Mouse (Mus musculus): Measurements from ENCODE around the gene Lrrc29. TPM values are rescaled to one million over a fixed set of nuclear protein-coding genes. Genes with fewer than 3 reads are reported as not detected.

The Lrrc29 gene
- polyA plus RNA-seq, 1 experiment = 1.6 TPM

DNA sequence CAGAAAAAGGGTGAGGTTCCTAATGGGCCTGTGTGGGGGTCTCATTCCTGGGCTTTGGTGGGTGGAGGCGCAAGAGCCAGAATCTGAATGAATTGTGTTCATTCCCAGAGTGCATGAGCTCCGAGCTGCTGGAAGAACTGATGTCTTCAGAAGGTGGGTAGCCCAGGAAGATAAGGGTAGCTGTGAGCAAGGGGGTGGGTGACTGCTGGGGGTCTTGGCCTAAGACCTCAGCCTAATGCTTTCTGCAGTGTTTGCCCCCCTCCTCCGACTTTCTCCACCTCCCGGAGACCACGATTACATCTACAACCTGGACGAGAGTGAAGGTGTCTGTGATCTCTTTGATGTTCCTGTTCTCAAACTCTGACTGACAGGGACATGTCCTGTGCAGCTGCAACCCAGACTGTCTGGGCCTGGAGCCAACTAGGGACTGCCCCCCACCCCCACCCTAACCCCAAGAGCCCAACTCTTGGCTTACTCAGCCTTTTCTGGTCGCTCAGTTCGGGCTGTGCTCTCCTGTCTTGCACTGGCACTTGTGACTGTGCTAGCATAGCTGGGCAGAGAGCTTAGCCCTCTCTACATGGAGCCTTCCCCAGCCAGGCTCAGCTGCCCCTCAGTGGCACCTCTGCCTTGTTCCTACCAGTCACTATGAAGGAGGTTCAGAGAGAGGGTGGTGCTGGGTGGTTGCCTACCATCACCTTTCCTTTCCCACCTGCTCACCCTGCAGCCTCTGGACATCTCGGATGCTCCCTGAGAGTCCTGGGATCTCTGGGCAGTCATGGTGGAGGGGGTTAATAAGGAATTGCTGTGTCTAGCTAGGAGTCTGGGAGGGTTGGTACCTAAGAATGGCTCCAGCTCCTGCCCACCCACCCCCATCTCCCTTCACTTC lies 21.5 kb downstream of the Lrrc29 start:
- Histone ChIP-seq H3K4me1 (ENCODE audit: control insufficient read depth, insufficient read depth, low read length) (peaks cover 10% of the 10 kb centered on the region), H3K4me3 (ENCODE audit: insufficient read depth, low read length) (no peak overlapping the region), H3K27ac (ENCODE audit: insufficient read depth, low read length) (peak overlapping the region; percentile 14; the same call in 1 of the 2 replicates)
- no peak for TF ChIP-seq CTCF (IDR thresholded peaks at IDR 0.05; ENCODE audit: borderline replicate concordance, insufficient read depth, low read length)
- no peak; the same call in 1 of the 2 replicates for TF ChIP-seq POLR2A (IDR thresholded peaks at IDR 0.05; ENCODE audit: low read depth, low read length)

DNA sequence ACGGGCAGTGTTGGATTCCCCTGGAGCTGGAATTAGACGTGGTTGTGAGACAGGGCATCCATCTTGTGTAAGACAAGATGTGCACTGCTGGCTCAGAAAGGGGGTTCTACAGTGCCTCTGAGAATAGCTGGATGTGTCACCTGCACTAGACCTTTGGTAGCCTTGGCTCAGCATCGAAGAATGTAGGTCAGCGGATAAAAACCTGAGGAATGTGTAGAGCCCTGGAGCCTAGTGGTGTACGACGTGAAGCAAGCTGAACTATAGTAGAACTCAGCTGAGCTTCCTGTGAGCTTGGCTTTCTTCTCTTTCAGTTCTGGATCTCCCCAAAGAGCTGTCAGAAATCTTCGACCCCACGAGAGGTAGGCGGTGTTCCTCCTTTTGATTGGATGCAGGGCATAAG lies 22.2 kb downstream of the Lrrc29 start:
- H3K4me1 ChIP-seq (ENCODE audit: control insufficient read depth, insufficient read depth, low read length) = peaks cover 10% of the 10 kb centered on the region
- peak overlapping the region; percentile 14; the same call in 1 of the 2 replicates for H3K27ac ChIP-seq (ENCODE audit: insufficient read depth, low read length)
- H3K4me3 ChIP-seq (ENCODE audit: insufficient read depth, low read length) = no peak overlapping the region

DNA sequence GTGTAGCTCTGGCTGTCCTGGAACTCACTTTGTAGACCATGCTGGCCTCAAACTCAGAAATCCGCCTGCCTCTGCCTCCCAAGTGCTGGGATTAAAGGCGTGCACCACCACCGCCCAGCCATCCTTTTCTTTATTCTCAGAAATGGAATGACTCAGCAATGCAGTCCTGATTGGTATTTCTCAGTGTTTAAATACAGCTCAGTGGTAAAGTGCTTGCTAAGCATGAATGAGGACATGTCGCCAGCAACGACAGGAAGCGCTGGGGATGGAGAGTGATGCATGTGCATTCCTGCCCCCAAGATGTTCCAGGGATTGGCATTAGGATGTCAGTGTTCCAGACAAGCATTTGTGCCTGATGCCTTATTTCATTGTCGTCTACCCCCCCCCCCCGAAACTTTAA lies 22.7 kb downstream of the Lrrc29 start:
- H3K4me3 ChIP-seq (ENCODE audit: insufficient read depth, low read length) = no peak overlapping the region
- TF ChIP-seq POLR2A (IDR thresholded peaks at IDR 0.05; ENCODE audit: low read depth, low read length) = no peak
- no peak for TF ChIP-seq CTCF (IDR thresholded peaks at IDR 0.05; ENCODE audit: borderline replicate concordance, insufficient read depth, low read length)
- H3K27ac ChIP-seq (ENCODE audit: insufficient read depth, low read length) = peak overlapping the region; percentile 14; the same call in 1 of the 2 replicates
- H3K4me1 ChIP-seq (ENCODE audit: control insufficient read depth, insufficient read depth, low read length) = peaks cover 10% of the 10 kb centered on the region

More for the DNA sequence above, 22.2 kb downstream of the Lrrc29 start:
- TF ChIP-seq CTCF (IDR thresholded peaks at IDR 0.05; ENCODE audit: borderline replicate concordance, insufficient read depth, low read length) = no peak
- TF ChIP-seq POLR2A (IDR thresholded peaks at IDR 0.05; ENCODE audit: low read depth, low read length) = 0 out of 2 replicates have a peak, but pooled peaks have one; percentile 2

DNA sequence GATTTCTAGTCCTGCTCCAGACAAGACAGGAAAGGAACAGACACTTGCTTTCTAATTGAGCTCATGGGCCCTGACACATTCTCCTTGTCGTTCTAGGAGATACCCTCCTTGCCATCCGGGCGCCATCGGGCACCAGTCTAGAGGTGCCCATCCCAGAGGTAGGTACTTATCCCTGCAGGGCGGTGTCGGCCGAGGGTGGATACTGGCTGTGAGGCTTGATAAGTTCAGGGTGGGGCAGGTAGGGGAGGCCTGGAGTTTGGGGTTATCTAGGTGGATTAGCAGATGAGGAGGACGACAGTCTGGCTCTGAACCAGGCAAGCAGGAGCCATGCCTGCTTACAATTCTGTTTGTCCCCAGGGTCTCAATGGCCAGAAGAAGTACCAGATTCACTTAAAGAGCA lies 26.1 kb downstream of the Lrrc29 start:
- no peak for TF ChIP-seq POLR2A (IDR thresholded peaks at IDR 0.05; ENCODE audit: low read depth, low read length)
- TF ChIP-seq CTCF (IDR thresholded peaks at IDR 0.05; ENCODE audit: borderline replicate concordance, insufficient read depth, low read length) = no peak
- Histone ChIP-seq H3K4me1 (ENCODE audit: control insufficient read depth, insufficient read depth, low read length) (peaks cover 9% of the 10 kb centered on the region), H3K27ac (ENCODE audit: insufficient read depth, low read length) (no peak overlapping the region)

DNA sequence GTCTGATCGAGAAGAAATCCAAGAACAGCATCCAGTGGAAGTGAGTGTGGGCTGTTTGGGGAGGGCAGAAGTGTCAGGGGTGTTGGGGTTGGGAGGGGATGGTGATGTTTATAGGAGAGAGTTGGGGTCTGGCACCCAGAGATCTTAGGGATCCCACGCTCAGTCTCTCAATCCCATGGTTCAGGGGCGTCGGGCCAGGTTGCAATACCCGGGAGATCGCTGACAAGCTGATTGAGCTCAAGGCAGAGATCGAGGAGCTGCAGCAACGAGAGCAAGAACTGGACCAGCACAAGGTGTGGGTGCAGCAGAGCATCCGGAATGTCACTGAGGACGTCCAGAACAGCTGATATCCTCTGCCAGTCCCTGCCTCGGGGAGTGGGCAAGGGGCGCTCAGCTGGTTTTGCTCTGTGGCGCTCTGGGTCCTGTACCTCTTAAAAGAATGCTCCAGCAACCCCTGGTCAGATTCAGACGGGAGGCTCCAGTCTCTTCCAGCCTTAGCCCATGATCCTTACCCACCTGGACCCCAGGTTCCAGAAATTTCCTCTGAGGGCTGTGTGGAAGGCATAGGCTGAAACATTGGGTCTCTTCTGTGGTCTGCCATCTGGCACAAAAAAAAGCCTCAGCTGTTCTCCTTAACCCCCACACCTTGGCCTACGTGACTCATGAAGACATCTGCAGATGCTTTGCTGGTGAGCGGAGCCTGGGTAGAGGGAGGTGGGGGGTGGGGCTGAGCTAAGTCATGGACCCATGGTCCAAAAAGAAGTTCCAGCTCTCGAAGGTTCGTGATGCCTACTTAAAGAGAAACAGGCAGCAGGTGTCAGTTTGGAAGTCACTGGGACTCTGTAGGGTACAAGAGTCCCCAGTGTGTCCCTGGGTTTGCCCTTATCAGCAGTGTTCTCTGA lies 27.5 kb downstream of the Lrrc29 start:
- Histone ChIP-seq H3K27ac (ENCODE audit: insufficient read depth, low read length) (peak overlapping the region; percentile 27; the same call in 1 of the 2 replicates), H3K4me1 (ENCODE audit: control insufficient read depth, insufficient read depth, low read length) (no peaks in the 10 kb centered on the region), H3K4me3 (ENCODE audit: insufficient read depth, low read length) (peak overlapping the region; percentile 77)
- TF ChIP-seq POLR2A (IDR thresholded peaks at IDR 0.05; ENCODE audit: low read depth, low read length) = no peak
- TF ChIP-seq CTCF (IDR thresholded peaks at IDR 0.05; ENCODE audit: borderline replicate concordance, insufficient read depth, low read length) = no peak

More for the DNA sequence above, 26.1 kb downstream of the Lrrc29 start:
- no peak overlapping the region for H3K4me3 ChIP-seq (ENCODE audit: insufficient read depth, low read length)

DNA sequence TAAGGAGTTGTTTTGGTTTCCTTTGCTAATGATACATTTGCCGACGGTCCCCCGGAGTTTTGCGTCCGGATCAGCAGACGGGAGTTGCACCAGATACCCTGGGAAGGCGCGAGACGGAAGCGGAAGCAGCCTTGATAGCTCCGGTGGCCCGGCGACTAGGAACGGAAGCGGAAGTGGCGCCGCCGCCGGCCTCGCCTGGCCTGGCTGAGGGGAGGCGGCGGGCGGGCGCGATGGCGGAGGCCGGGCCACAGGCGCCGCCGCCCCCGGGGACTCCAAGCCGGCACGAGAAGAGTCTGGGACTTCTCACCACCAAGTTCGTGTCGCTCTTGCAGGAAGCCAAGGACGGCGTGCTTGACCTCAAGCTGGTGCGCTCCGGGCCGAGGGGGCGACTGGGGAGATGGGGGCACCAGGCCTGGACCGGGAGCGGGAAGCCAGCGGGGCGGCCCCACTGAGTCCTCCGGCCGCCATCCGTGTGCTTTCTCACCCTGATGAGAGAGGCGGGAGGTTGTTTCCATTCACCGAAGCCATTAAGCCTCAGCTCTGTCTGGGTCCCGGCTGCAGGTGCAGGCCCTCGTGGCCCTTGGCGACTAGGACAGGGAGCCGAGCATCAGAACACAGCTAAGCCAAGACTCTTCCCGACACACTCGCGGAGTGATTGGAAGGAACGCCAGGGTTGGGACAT lies 28.4 kb downstream of the Lrrc29 start, which contains the start of gene E2f4:
Gene E2f4, plus strand, starts transcription at position 153 of the 682 bp plus-strand sequence.
- TF ChIP-seq CTCF (IDR thresholded peaks at IDR 0.05; ENCODE audit: borderline replicate concordance, insufficient read depth, low read length) (no peak), POLR2A (IDR thresholded peaks at IDR 0.05; ENCODE audit: low read depth, low read length) (peak; percentile 58)
- H3K27ac ChIP-seq (ENCODE audit: insufficient read depth, low read length) = peak within 1 kb of the TSS; percentile 69
- peak within 1 kb of the TSS; percentile 77 for H3K4me3 ChIP-seq (ENCODE audit: insufficient read depth, low read length)
- no peaks in the 10 kb centered on the region for H3K4me1 ChIP-seq (ENCODE audit: control insufficient read depth, insufficient read depth, low read length)

DNA sequence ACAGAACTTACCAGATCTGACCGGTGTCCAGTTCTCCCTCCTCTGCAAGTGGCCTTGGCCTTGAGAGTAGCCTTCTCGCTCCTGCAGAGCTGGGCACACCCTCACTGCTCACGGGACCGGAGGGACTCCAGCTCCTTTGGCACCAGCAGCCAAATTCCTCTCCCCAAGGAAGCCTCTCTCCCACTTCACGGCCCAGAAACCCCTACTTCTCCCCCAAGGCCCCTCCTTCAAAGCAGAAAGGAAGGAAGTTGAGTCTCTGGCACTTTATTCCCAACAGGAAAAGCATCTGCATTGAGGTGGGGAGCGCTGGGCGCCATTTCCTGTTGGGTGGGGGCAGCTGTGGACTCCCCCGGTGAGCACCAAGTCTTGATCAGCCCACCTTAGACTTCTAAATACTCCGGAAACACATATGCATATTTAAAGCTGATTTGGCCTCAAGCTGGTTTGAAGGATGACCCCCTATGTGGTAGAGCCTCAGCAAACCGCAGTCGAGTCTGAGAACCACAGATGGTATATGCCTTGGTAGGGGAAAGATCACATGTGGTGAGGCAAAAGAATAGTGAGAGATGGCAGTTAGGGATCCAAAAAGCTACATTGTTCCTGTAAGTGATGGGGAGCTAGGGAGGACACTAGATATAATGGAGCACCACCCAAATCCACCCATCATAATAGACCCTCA lies 30.0 kb downstream of the Lrrc29 start, which contains the start of gene Exoc3l:
Gene Exoc3l, minus strand, starts transcription at position 207 of the 679 bp plus-strand sequence.
- TF ChIP-seq CTCF (IDR thresholded peaks at IDR 0.05; ENCODE audit: borderline replicate concordance, insufficient read depth, low read length) = no peak
- no peak for TF ChIP-seq POLR2A (IDR thresholded peaks at IDR 0.05; ENCODE audit: low read depth, low read length)
- Histone ChIP-seq H3K4me1 (ENCODE audit: control insufficient read depth, insufficient read depth, low read length) (no peaks in the 10 kb centered on the region), H3K4me3 (ENCODE audit: insufficient read depth, low read length) (peak within 1 kb of the TSS; percentile 62), H3K27ac (ENCODE audit: insufficient read depth, low read length) (no peak within 1 kb of the TSS)

DNA sequence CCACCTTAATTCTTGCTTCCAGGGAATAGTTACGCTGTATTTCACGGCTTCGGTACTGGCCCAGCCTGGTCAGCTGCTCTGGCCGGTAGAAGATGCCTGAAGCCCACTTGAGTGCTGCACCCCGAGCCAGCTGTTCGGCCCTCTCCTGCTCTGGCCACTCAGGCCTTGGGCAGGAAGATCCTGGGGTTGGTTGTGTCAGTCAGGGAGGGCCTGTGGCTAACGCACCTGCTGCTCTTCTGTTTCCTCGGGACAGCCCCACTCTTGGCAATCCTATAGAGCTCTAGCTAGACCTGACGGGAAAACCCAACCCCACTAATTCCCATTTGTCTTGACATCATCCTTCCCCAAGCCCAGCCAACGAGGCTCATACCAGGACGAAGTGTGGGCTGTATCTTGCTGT lies 30.8 kb downstream of the Lrrc29 start:
- Histone ChIP-seq H3K4me1 (ENCODE audit: control insufficient read depth, insufficient read depth, low read length) (no peaks in the 10 kb centered on the region), H3K4me3 (ENCODE audit: insufficient read depth, low read length) (no peak overlapping the region), H3K27ac (ENCODE audit: insufficient read depth, low read length) (no peak overlapping the region)
- TF ChIP-seq POLR2A (IDR thresholded peaks at IDR 0.05; ENCODE audit: low read depth, low read length) (no peak), CTCF (IDR thresholded peaks at IDR 0.05; ENCODE audit: borderline replicate concordance, insufficient read depth, low read length) (no peak)

Data from embryonic fibroblast, embryonic 13.5 days (primary cell).